ENCODE assay signal across 8 mouse cellular contexts in the genomic region with DNA sequence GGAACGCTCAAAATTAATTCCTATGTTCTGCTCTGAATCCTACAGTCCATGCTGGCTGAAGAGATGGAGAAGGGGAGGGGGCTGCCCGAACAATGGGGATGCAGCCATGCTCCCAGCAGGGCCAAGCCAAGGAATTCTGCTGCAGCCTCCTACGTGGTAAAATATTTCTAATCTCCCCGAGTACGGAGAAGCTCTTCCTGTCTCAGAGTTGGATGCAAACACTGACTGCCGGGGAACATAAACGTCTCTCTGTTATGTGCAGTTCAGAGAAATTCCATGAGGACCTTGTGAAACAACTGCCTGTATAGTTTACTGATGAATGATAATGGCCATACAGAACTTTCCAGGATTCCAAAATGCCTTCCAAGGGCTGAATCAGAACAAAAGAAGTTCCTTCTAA.
DNase-seq lines count a peak whose midpoint lies in the region; ATAC-seq and TF ChIP-seq lines count a peak whose summit lies in the region.

No protein-coding gene starts in this region.

- H3K27me3 ChIP-seq in heart, embryonic 11.5 days (ENCODE audit: control insufficient read depth, insufficient read depth, low read length) = no peaks in the 10 kb centered on the region
- H3K27me3 ChIP-seq in limb, embryonic 14.5 days (ENCODE audit: control insufficient read depth, insufficient read depth, low read length) = no peaks in the 10 kb centered on the region

- 31% methylated on average over 7 of the region's 7 CpGs for WGBS in heart, embryonic 11.5 days (ENCODE audit: insufficient replicate concordance)
- WGBS in limb, embryonic 14.5 days = 43% methylated on average over 7 of the region's 7 CpGs

- intact Hi-C loops in heart, postnatal 25 days (cut with DNase I) = no loop called here

- DNase-seq in heart, postnatal 25 days (ENCODE audit: low spot score) = no peak
- DNase-seq in retina, embryonic 14.5 days (ENCODE audit: low spot score) = peak; percentile 15
- no peak for DNase-seq in retina, postnatal 1 day
- peak; percentile 18 for DNase-seq in limb, embryonic 14.5 days (ENCODE audit: low spot score)
- no peak for DNase-seq in adipocyte (ENCODE audit: low spot score)
- DNase-seq in cerebellum, adult 11-12 months = no peak

- no peak for TF ChIP-seq POLR2A in limb, embryonic 14.5 days (IDR thresholded peaks at IDR 0.05; ENCODE audit: borderline replicate concordance, extremely low read depth, insufficient read depth, insufficient read length)

- no peak overlapping the region for H3K4me3 ChIP-seq in heart, embryonic 11.5 days (ENCODE audit: low read depth, low read length)
- H3K4me3 ChIP-seq in limb, embryonic 14.5 days (replicated peaks; ENCODE audit: low read length) = no peak overlapping the region

- peak overlapping the region; percentile 82 for H3K27ac ChIP-seq in heart, embryonic 11.5 days (ENCODE audit: low read depth, low read length)
- H3K27ac ChIP-seq in limb, embryonic 14.5 days (replicated peaks; ENCODE audit: low read depth, low read length) = peak overlapping the region; percentile 63

- H3K9me3 ChIP-seq in heart, embryonic 11.5 days (replicated peaks; ENCODE audit: control insufficient read depth, low read length) = no peaks in the 10 kb centered on the region
- H3K9me3 ChIP-seq in limb, embryonic 14.5 days (ENCODE audit: control insufficient read depth, low read length) = no peaks in the 10 kb centered on the region

- no peak; the same call in 1 of the 2 replicates for ATAC-seq in heart, embryonic 11.5 days (replicated peaks; ENCODE audit: insufficient number of reproducible peaks, low FRiP score, low TSS enrichment)
- 0 out of 2 replicates have a peak, but pooled peaks have one; percentile 24 for ATAC-seq in limb, embryonic 14.5 days (ENCODE audit: low FRiP score, low read depth)
- ATAC-seq in granulocyte monocyte progenitor cell, adult 5-6 weeks (replicated peaks; ENCODE audit: poor library complexity, severe bottlenecking) = no peak

- H3K4me1 ChIP-seq in heart, embryonic 11.5 days (ENCODE audit: control insufficient read depth, insufficient read depth, low read length) = peaks cover 63% of the 10 kb centered on the region
- H3K4me1 ChIP-seq in limb, embryonic 14.5 days (ENCODE audit: control insufficient read depth, insufficient read depth, low read length) = peaks cover 18% of the 10 kb centered on the region

- no peaks in the 10 kb centered on the region for H3K36me3 ChIP-seq in heart, embryonic 11.5 days (ENCODE audit: control insufficient read depth, insufficient read depth, low read length)
- H3K36me3 ChIP-seq in limb, embryonic 14.5 days (ENCODE audit: control insufficient read depth, insufficient read depth, low read length) = peaks cover 12% of the 10 kb centered on the region; the same call in 1 of the 2 replicates

- H3K4me2 ChIP-seq in heart, embryonic 11.5 days = no peak overlapping the region
- H3K4me2 ChIP-seq in limb, embryonic 14.5 days (replicated peaks; ENCODE audit: low read depth, low read length, severe bottlenecking) = no peak overlapping the region

- H3K9ac ChIP-seq in heart, embryonic 11.5 days (ENCODE audit: low read depth, low read length) = no peak overlapping the region
- no peak overlapping the region; the same call in 1 of the 2 replicates for H3K9ac ChIP-seq in limb, embryonic 14.5 days (ENCODE audit: low read depth, low read length, severe bottlenecking)

Comparison
In these comparisons a context has a peak if more than half of its experiments do, and no peak if none do; other contexts are left out.
1. DNase-seq: peak in retina, embryonic 14.5 days (single experiment) and limb, embryonic 14.5 days (single experiment); none in heart, postnatal 25 days (single experiment), retina, postnatal 1 day (single experiment), adipocyte (single experiment) and cerebellum, adult 11-12 months (single experiment).